Mouse (Mus musculus) spleen, postnatal 36 days (tissue): ENCODE results near the gene Chn2.

ENCODE experiments used
- DNase-seq, 2 experiments: peaks; one replicate each; pipeline ENCODE4 v3.0.0; 2022; ENCODE audit warnings: low spot score in 2 of 2, mixed read lengths in 1 of 2

Chn2 gene

DNA sequence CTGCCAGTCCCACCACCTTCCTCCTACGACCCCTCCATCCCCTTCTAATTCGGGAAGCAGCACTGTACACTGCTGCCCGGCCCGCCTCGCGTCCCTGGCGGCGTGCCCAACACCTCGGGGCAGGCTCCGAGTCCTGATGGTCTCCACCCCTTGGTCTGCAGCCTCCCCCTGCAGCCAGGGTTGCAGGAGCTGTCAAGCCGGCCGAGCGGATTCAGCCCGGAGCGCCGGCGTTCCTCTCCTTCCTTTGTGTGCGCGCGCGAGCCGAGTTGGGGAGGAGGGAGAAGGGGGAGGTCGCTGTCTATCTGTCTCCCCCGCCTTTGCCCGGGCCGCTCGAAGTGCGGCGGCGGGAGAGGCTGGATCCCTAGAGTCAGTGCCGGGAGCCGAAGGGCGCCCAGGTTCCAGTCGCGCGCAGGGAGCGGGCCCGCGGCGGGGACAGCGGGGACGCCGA, at the start of gene Chn2:
Gene Chn2, plus strand, starts transcription at position 198 of the 448 bp plus-strand sequence.
- DNase-seq = peak; percentile 6 to 9

GRCm38 (mm10) chr6:53992386-53992785, 47.0 kb upstream of the Chn2 start:
- DNase-seq = no peak

DNA sequence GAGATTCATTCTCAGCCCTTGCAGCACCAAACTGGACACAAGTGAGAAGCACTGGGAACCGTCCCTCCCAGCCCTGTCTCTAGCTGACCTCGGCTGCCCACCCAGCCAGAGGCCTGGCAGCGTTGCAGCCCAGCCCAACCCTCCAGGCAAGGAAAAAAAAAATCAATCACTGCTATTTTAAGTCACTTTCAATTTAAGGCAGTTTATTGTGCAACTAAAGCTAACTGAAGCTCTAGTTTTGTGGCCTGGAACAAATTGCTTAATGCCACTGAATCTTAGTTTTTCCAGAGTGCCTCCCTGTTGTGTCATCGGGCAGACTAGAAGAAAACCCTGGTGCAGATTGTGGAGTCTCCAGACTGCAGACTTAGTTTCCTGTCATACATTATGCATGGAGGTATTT, 43.8 kb upstream of the Chn2 start:
- no peak for DNase-seq

- DNase-seq = no peak
Measured at GRCm38 (mm10) chr6:53996226-53996955, 43.0 kb upstream of the Chn2 start.

DNA sequence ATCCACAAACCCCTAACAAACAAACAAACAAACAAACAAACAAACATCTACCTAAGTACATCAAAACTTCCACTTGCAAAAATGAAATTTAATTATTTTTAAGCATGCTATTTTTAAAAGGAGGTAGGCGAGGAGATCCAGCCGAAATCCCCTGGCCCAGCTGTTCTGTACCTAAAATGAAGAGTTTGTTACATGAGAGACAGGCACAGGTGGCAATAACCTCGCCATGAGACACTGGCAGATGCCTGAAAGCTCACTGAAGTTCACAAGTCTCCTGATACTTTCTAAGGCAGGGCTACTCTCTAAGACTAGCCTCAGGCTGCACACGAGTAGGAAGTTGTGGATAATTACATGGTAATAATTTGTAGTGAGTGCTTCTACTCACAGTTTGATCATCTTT, 34.1 kb upstream of the Chn2 start:
- no peak for DNase-seq

GRCm38 (mm10) chr6:54008448-54009120, 30.8 kb upstream of the Chn2 start:
- no peak for DNase-seq

DNA sequence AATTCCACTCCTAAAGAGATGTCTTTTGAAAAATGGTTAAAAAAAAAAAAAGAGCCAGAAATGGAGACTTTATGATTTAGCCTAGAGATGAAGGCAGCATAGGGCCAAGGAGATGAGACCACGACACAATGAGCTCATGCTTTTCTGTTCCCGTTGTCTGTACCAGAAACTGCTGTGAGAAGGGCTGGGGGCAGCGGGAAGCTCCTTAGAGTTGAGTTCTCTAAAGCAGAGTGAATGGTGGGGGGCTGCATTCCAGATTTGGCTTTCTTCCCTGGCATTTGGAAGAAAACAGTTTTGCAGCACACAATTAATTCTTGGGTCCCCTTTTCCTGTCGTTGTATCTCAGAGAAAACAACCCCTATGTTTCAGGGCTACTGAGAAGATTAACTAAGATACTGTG, 30.1 kb upstream of the Chn2 start:
- DNase-seq = no peak

GRCm38 (mm10) chr6:54010362-54010761, 29.0 kb upstream of the Chn2 start:
- DNase-seq = no peak

- no peak for DNase-seq
Measured at GRCm38 (mm10) chr6:54012163-54012562, 27.2 kb upstream of the Chn2 start.

DNA sequence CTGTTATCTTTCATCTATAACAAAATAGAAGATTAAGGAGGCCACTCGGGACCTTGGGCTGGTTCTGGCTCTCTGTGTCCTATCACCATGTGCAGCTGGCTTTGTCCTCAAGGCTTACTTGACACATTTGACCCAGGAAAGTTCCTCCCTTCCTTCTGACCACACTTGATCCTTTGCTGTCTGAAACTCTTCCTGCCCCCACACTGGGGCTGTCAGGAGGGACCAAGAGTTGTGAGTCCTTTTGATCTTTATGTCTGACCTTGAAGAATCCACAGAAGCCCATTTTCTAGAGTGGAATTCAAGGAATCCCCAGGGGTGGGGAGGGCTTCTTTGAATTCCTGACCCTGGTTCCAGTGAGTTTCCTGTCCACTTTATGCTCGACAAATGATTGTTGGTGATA, 21.3 kb upstream of the Chn2 start:
- DNase-seq = no peak

- no peak for DNase-seq
Measured at GRCm38 (mm10) chr6:54018861-54019260, 20.5 kb upstream of the Chn2 start.

DNA sequence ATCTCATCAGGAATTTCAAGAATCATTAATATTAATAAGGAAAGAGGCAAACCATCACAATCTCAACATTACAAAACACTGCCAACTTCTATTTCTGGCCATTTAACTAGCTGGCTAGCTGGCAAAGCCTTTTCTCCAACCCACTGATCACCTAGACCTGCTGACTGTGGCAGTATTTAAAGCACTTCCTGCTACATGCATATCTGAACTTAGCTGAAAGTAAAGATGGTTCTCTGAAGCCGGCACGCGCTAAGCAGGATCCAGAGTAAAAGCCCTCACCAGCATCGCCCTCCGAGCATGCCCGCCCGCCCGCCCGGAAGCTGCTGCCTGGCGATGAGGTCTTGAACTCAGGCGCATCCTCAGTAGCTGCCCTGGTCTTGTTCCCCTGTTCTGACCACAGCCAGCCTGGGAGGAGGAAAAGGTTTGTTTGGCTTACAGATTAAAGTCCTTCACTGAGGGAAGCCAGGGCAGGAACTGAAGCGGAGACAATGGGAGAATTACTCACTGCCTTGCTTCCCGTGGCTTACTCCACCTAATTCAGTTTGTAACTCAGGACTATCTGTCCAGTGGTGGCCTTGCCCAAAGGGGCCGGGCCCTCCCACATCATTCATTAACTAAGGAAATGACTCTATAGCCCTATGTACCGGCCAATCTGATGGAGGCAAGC, 18.1 kb upstream of the Chn2 start:
- no peak for DNase-seq

DNA sequence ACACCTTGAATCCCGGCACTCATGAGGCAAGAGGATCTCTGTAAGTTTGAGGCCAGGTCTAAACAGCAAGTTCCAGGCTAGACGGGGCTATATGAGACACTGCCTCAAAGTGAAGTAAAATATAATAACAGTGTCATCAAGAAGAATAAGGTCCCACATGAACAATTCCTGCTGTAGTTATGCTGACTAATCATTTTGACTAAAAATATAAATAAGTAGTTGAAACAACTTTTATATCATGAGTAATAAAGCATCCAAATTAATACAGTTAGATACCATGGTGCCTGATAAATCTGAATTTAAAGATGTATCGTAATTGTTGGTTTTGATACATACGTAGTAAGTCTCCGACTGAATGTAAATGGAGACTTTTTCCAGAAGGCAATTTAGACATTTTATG, 15.5 kb upstream of the Chn2 start:
- no peak for DNase-seq

DNA sequence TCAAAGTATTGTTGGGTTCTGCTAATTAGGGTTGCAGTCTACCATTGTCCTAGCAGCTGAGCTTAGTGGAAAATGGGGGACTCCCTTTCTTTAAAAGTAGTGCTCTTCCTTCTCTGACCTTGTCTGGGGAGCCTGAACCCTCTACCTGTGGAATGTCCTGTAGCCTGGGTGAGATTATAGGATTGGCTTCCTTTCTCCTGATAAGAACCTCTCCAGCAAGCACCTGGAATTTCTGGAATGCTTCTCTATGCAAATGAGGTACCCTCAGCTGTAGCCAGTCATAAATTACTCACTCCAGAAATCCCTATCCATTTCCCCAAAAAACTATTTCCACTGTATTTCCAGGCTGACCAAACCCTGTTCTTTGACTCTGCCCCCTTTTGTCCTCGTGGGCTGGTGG, 10.6 kb upstream of the Chn2 start:
- no peak for DNase-seq

DNA sequence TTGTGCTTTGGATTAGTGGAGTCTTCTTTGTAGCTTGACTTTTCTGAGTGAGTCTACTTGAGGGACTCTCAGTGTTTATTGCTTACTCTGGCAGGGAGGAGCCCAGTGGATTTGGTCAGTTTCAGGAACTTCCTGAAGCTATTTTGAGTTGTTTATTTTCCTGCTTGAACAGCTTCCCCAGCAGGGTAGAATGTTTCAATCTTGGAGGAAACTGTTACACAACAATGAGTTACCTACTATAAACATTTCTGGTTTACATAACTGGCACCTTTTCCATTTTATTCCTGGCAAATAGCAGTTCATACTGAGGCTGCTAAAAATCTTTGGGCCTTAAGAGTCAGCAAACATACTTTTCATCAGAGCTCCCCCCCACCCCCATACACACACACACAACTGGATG, 9.0 kb upstream of the Chn2 start:
- DNase-seq = no peak

DNA sequence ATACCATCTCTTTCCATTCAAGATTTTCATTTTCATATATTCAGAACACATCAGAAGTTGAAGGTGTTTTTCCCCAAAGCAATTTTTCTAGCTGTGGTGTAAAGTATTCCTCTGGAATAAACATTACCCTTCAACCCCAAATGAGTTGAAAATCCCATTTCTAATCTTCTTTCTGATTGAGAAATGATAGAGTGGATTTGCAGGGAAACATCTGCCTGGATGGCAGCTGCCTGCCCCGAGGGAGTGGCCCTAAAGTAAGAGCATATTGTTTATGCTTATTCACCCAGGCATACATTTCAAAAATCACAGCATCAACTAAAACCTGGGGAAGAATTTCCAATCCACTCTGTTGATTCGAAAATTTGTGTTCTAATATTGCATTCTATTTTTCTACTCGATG, 8.6 kb upstream of the Chn2 start:
- DNase-seq = no peak

DNA sequence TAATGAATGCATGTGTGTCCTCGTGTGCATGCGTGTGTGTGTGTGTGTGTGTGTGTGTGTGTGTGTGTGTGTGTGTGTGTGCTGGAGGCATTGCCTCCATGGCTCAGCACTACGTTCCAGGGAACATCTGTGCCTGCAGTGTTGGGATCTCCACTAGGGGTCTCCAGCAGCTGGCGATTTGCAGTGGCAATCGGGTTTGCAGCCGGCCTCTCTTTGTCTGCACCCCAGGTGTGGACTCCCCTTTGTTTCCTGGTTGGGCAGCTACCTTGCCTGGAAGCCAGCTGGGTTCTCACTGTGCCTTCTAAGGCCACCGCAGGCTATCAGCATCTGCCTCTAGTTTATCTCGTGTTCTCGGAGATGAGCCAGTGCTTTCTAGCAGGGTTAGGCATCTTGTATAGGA, 4.9 kb upstream of the Chn2 start:
- peak; percentile 52 to 53 for DNase-seq

DNA sequence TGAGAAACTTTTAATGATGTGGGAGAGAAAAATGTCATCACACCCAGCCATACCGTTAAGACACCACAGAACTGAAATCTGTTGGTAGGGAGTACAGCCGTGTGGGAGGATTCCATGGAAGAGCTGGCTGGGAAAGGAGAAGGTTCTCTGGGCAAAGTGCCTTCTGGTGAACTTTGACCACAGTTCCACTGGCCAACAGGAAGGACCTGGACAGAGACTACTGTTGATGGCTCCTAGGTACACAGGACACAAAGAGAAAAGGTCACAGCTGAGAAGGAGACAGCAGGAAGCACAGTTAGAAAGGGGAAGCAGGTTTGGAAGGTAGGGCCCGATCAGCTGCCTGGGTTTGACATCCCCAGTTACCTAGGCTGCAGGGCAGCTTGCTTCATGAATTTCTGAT, 3.8 kb upstream of the Chn2 start:
- DNase-seq = no peak

DNA sequence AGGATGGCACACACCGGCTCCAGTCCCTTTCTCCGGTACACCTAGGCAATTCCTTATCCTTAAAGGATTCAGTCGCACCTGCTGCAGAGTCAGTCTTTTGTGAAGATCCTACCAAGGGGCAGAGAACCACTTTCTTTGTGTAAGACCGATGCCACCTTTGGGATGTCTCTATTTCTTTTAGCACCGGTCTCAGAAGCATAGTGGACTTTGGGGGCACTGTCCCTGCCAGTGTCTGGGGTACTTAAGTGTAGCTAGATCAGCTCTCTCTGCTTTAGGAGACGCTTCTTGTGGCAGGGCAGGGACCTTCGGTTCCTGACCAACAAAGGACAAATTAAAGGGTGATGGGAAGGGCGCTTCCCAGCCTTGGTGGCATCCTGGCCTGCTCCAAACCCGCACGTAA, 488 bp upstream of the Chn2 start:
- DNase-seq = no peak

- DNase-seq = peak; percentile 27 to 44
Measured at GRCm38 (mm10) chr6:54039805-54040447, 572 bp downstream of the Chn2 start.

DNA sequence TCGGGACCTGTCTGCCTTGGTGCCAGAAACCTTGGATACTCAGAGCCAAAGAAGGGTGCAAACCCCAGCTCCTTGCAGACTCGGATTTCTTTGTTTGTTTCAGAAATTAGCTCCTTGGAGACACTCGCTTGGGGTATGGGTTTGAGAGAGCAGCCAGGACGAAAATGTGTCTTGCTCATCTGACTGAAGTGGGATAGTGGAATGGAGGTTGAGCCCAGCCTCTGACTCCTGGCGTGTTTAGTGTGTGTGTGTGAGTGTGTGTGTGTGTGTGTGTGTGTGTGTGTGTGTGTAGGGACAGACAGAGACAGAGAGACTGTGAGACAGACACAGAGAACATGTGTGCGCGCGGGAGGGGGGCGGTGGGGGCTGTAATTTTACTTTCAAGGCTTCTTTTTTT, 1.1 kb downstream of the Chn2 start:
- DNase-seq = no peak

DNA sequence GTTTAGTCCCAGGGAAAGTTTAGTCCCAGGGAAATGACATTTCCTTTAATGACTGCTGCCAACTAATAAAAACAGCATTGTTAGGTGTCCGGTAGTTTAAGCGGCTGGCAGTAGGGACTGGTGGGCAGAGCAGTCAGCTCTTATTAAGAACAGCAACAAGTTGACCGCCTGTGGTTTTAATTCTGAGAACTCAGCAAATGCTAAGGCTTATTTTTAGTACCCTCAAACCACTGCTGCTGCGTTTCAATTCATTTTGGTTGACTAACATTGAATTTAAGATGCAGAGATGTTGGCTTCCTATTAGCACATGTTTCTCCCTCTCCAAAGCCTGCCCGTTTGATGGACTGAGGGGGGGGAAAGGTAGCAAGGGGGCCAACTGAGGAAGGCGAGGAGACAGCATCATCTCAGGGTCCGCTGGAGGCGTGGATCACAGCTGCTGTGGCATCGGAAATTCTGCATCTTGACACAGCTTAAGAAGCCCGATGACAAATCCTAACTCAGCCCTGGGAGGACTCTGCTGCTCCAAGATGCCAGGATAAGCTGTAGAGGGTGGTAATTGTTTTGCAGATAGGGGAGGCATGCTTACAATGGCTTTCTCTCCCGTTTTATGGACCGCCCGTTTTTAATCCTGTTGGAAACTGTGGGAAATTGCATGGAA, 2.2 kb downstream of the Chn2 start:
- no peak for DNase-seq
